Mouse (Mus musculus) brain, embryonic 14.5 days (tissue): ENCODE results near the gene Galc.

Source experiments
- CTCF ChIP-seq: fragments of 200-500 bp; IDR thresholded peaks from 2 replicates; pipeline ENCODE4 v1.5.1; 2012; ENCODE audit warnings: inconsistent platforms, mild to moderate bottlenecking, moderate library complexity, borderline replicate concordance; ENCODE audit not compliant: insufficient read depth, insufficient read length; ENCODE audit errors: extremely low read depth
- POLR2A ChIP-seq: fragments of 200-500 bp; IDR thresholded peaks from 2 replicates; pipeline ENCODE4 v1.6.1; 2012; ENCODE audit warnings: mild to moderate bottlenecking, inconsistent platforms, borderline replicate concordance; ENCODE audit not compliant: poor library complexity, insufficient read depth, insufficient read length, severe bottlenecking; ENCODE audit errors: extremely low read depth

- TF ChIP-seq POLR2A (no peak), CTCF (no peak)
Observed at GRCm38 (mm10) chr12:98250327-98250726, 8.9 kb downstream of the Galc start.
